Mouse (Mus musculus) limb, embryonic 13.5 days (tissue): Measurements from ENCODE around the gene Fras1. TPM values are rescaled to one million over a fixed set of nuclear protein-coding genes. Genes with fewer than 3 reads are reported as not detected.

ENCODE experiments used
- ATAC-seq: fragments of 200-750 bp; cut with Nextera tagmentation; 2 replicates; pipeline ENCODE4 v1.8.0; 2017; ENCODE audit warnings: low read depth, moderate number of reproducible peaks, moderate TSS enrichment; ENCODE audit not compliant: low FRiP score
- H3K27ac ChIP-seq: fragments of 300-500 bp; sonication (generic); 2 replicates; pipeline ENCODE4 v1.5.1; 2015; ENCODE audit warnings: inconsistent platforms, mild to moderate bottlenecking, moderate library complexity
- H3K27me3 ChIP-seq: fragments of 300-500 bp; sonication (generic); 2 replicates; pipeline ENCODE4 v1.6.1; 2015; ENCODE audit warnings: mild to moderate bottlenecking, inconsistent platforms
- H3K36me3 ChIP-seq: fragments of 300-500 bp; sonication (generic); 2 replicates; pipeline ENCODE4 v1.6.1; 2015; ENCODE audit warnings: inconsistent platforms, mild to moderate bottlenecking, moderate library complexity
- H3K4me1 ChIP-seq: fragments of 300-500 bp; sonication (generic); 2 replicates; pipeline ENCODE4 v1.6.1; 2015; ENCODE audit warnings: inconsistent platforms
- H3K4me2 ChIP-seq: fragments of 300-500 bp; sonication (generic); replicated peaks from 2 replicates; pipeline ENCODE4 v1.6.1; 2015; ENCODE audit warnings: inconsistent platforms, mild to moderate bottlenecking, moderate library complexity
- H3K4me3 ChIP-seq: fragments of 300-500 bp; sonication (generic); 2 replicates; pipeline ENCODE4 v1.5.1; 2015; ENCODE audit warnings: moderate library complexity, mild to moderate bottlenecking, inconsistent platforms
- H3K9ac ChIP-seq: fragments of 300-500 bp; sonication (generic); 2 replicates; pipeline ENCODE4 v1.6.1; 2015; ENCODE audit warnings: mild to moderate bottlenecking, inconsistent platforms
- H3K9me3 ChIP-seq: fragments of 300-500 bp; sonication (generic); 2 replicates; pipeline ENCODE4 v1.6.1; 2016; ENCODE audit warnings: inconsistent platforms
- WGBS: fragments of 180-500 bp; shearing (Covaris S2); methylation state at CpG from one replicate; pipeline ENCODE4 v1.1.7; 2015; 5-methylcytosine and 5-hydroxymethylcytosine counted together
- polyA plus RNA-seq: library from polyadenylated mRNA; unstranded; fragments of >200 nt; fragmentation: Nextera tagmentation; extraction: Ambion mirVana; gene quantifications from 2 replicates; pipeline ENCODE4 v1.2.1, GENCODE M21; 2015

Gene Fras1
- polyA plus RNA-seq, 1 experiment from 2014 or later, result 21.8 TPM

DNA sequence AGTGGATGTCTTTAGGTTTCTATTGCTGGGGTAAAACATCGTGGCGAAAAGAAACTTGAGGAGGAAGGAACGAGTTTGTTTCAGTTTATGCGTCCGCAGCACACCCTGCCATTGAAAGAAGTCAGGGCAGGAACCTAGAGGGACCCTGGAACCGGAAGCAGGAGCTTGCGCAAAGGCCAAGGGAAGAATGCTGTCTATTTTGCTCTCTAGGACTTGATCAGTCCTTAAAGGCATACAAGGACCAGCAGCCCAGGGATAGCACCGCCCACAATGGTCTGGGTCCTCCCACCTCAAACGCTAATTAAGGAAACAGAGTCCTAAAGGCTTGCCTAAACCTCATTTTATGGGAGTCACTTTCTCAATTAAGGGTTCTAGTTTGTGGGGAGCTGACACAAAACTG is 418.7 kb downstream of the Fras1 start:
- H3K27me3 ChIP-seq, result peaks cover 18% of the 10 kb centered on the region
- ATAC-seq, result no peak
- no peak overlapping the region for H3K9ac ChIP-seq
- WGBS, result 64% methylated on average over 9 of the region's 9 CpGs
- H3K4me1 ChIP-seq, result peaks cover 24% of the 10 kb centered on the region
- H3K9me3 ChIP-seq, result 0 out of 2 replicates have a peak, but pooled peaks cover 3% of the 10 kb centered on the region
- no peak overlapping the region for H3K4me3 ChIP-seq
- H3K4me2 ChIP-seq, result peak overlapping the region; percentile 83
- no peaks in the 10 kb centered on the region for H3K36me3 ChIP-seq
- H3K27ac ChIP-seq, result no peak overlapping the region

DNA sequence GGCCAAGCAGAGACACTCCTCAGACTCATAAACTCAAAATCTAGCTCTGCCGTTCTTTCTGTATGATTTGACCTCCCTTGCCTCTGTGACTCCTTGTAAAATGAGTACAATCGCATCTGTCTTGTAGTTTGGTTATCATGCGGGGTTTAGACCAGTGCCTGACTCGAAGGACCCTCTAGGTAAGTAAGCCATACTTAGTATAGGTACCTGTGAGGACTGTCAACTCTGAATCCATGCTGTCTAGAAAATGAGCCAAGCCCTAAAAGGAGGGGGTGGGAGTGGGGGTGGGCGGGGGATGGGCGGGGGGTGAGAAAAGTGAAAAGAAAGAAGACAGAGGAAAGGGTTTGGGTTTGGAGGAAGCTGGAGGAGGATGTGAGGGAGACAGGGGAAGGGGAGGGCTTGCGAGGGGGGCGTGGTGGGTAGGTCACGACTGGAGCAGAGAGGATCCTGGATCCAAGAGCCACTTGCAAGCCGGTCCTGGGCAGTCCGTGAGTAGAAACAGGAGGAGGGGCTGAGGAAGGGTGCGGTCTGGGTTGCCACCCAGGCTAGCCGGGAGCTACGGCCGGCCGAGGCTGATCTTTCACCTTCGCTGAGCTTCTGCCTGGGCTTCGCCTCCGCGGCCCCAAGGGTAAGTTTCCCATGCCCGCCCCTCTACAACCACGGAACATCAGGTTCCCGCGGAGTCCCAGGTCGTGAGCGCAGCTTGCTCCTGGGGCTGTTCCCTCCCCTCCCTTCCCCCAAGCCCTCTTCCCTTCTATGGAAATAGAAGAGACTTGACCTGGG is 419.4 kb downstream of the Fras1 start, which contains the start of gene Anxa3:
TSS of gene Anxa3 (plus strand) at position 404 of the 783 bp plus-strand sequence.
- WGBS, result 9% methylated on average over 26 of the region's 26 CpGs
- H3K9ac ChIP-seq, result peak within 1 kb of the TSS; percentile 63
- H3K27ac ChIP-seq, result no peak within 1 kb of the TSS

DNA sequence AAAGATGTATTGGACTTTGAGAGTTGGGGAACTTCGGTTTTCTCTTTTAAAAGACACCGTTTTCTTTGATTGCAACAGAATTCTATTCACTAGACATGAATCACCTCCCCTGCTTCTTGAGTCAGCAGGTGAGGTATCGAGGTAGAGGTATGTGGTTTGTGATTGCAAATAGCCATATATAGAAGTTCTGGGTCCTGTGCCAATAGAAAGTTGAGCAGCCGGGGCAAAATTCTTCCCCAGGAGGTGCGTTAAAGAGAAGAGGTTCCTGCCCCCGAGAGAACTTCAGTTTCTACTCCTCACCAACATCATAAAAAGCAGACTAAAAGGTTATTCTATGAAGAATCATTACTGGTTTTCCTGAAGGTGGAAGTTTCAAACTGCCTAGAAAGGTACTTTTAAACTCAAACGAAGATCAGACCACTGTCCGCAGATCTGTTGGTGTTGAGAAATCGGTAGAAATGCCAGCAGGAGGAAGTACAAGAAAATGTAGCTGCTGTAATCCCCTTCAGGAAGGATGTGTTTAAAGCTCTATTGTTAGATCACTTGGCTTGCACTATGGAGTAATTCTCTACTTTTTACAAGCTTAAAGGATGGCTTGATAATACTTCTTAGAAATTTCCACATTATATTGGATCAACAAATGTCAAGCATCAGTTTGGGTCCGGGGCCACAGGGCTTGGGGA is 420.3 kb downstream of the Fras1 start:
- H3K4me1 ChIP-seq, result peaks cover 24% of the 10 kb centered on the region
- H3K36me3 ChIP-seq, result no peaks in the 10 kb centered on the region
- H3K4me3 ChIP-seq, result peak overlapping the region; percentile 51
- no peak overlapping the region for H3K27ac ChIP-seq
- 43% methylated on average over 10 of the region's 10 CpGs for WGBS
- ATAC-seq, result no peak
- H3K9ac ChIP-seq, result no peak overlapping the region
- H3K27me3 ChIP-seq, result peaks cover 18% of the 10 kb centered on the region
- H3K9me3 ChIP-seq, result no peaks in the 10 kb centered on the region
- H3K4me2 ChIP-seq, result peak overlapping the region; percentile 83

More for the DNA sequence above, 419.4 kb downstream of the Fras1 start, which contains the start of gene Anxa3:
- Histone ChIP-seq H3K4me3 (peak within 1 kb of the TSS; percentile 51), H3K9me3 (0 out of 2 replicates have a peak, but pooled peaks cover 3% of the 10 kb centered on the region), H3K27me3 (peaks cover 18% of the 10 kb centered on the region), H3K36me3 (no peaks in the 10 kb centered on the region), H3K4me1 (peaks cover 24% of the 10 kb centered on the region), H3K4me2 (peak within 1 kb of the TSS; percentile 83)
- peak; percentile 72 for ATAC-seq

- H3K36me3 ChIP-seq, result no peaks in the 10 kb centered on the region
- no peak overlapping the region for H3K9ac ChIP-seq
- WGBS, result 74% methylated on average over 1 of the region's 1 CpGs
- no peak overlapping the region for H3K4me2 ChIP-seq
- H3K9me3 ChIP-seq, result no peaks in the 10 kb centered on the region
- no peak overlapping the region for H3K4me3 ChIP-seq
- H3K4me1 ChIP-seq, result peaks cover 24% of the 10 kb centered on the region
- no peak overlapping the region for H3K27ac ChIP-seq
- H3K27me3 ChIP-seq, result peaks cover 18% of the 10 kb centered on the region
- no peak for ATAC-seq
These were observed 422.0 kb downstream of the Fras1 start for GRCm38 (mm10) chr5:96795752-96796151.

DNA sequence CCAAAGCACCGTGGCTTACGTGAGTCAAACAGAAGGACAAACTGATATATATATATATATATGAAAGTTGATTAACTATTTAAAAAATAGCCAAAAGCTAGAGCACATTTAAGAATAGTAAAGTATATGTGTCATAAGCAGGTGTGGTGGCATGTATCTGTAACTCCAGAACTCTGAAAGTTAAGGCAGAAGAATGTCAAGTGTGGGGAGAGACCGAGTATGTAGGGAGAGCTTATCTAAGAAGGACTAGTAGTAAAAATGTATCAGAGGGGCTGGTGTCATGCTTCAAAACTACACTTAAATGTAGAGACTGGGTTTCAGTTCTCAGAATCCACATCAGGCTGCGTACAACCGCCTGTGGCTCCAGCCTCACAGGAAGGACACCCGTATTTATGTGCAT is 423.7 kb downstream of the Fras1 start:
- 90% methylated on average over 6 of the region's 6 CpGs for WGBS
- Histone ChIP-seq H3K4me2 (no peak overlapping the region), H3K36me3 (no peaks in the 10 kb centered on the region), H3K9ac (no peak overlapping the region), H3K27ac (no peak overlapping the region), H3K4me3 (no peak overlapping the region), H3K4me1 (peaks cover 34% of the 10 kb centered on the region), H3K9me3 (no peaks in the 10 kb centered on the region), H3K27me3 (peaks cover 18% of the 10 kb centered on the region)
- no peak for ATAC-seq

- Histone ChIP-seq H3K27me3 (peaks cover 13% of the 10 kb centered on the region), H3K4me3 (no peak overlapping the region), H3K36me3 (no peaks in the 10 kb centered on the region), H3K27ac (no peak overlapping the region), H3K9me3 (no peaks in the 10 kb centered on the region), H3K4me2 (no peak overlapping the region), H3K4me1 (peaks cover 28% of the 10 kb centered on the region), H3K9ac (no peak overlapping the region)
- WGBS, result 88% methylated on average over 9 of the region's 9 CpGs
- ATAC-seq, result no peak
These were observed 425.4 kb downstream of the Fras1 start for GRCm38 (mm10) chr5:96799165-96799564.

GRCm38 (mm10) chr5:96799969-96800368 is 426.2 kb downstream of the Fras1 start:
- no peak overlapping the region for H3K4me3 ChIP-seq
- H3K27me3 ChIP-seq, result peaks cover 6% of the 10 kb centered on the region
- ATAC-seq, result no peak
- peaks cover 21% of the 10 kb centered on the region for H3K4me1 ChIP-seq
- H3K4me2 ChIP-seq, result no peak overlapping the region
- whole genome bisulfite sequencing, result 86% methylated on average over 9 of the region's 9 CpGs
- no peak overlapping the region for H3K27ac ChIP-seq
- no peak overlapping the region for H3K9ac ChIP-seq
- H3K36me3 ChIP-seq, result no peaks in the 10 kb centered on the region
- H3K9me3 ChIP-seq, result no peaks in the 10 kb centered on the region

- H3K27ac ChIP-seq, result no peak overlapping the region
- WGBS, result 11% methylated on average over 7 of the region's 7 CpGs
- H3K9me3 ChIP-seq, result no peaks in the 10 kb centered on the region
- no peak overlapping the region for H3K4me3 ChIP-seq
- ATAC-seq, result peak; percentile 51; the same call in 1 of the 2 replicates
- H3K9ac ChIP-seq, result no peak overlapping the region
- no peak overlapping the region for H3K4me2 ChIP-seq
- H3K27me3 ChIP-seq, result no peaks in the 10 kb centered on the region
- H3K4me1 ChIP-seq, result peaks cover 21% of the 10 kb centered on the region
- H3K36me3 ChIP-seq, result no peaks in the 10 kb centered on the region
These were observed 428.4 kb downstream of the Fras1 start for GRCm38 (mm10) chr5:96802185-96802584.

DNA sequence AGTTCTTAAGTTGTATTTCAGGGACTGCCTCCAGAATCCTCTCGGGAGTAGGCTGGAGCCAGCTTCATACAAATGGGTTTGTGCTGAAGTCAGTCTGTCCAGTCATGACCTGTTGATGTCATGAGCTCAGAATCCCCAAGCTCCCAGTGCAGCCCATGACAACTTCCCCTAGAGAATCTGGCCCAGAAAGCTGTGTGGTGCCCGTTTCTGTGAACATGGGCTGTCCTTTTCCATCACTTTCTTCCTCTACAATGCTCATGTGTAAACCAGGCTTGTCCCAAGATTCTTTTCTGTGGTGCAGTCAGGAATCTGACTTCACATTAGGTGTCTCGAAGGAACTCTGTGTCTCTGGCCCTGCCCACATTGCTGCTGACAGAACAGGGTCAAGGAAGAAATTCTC is 429.3 kb downstream of the Fras1 start:
- 32% methylated on average over 3 of the region's 3 CpGs for WGBS
- H3K36me3 ChIP-seq, result no peaks in the 10 kb centered on the region
- no peak overlapping the region for H3K27ac ChIP-seq
- H3K9me3 ChIP-seq, result no peaks in the 10 kb centered on the region
- 0 out of 2 replicates have a peak, but pooled peaks have one; percentile 10 for ATAC-seq
- no peaks in the 10 kb centered on the region for H3K27me3 ChIP-seq
- peaks cover 21% of the 10 kb centered on the region for H3K4me1 ChIP-seq
- no peak overlapping the region for H3K4me3 ChIP-seq
- H3K4me2 ChIP-seq, result no peak overlapping the region
- H3K9ac ChIP-seq, result no peak overlapping the region

GRCm38 (mm10) chr5:96804304-96804703 is 430.5 kb downstream of the Fras1 start:
- Histone ChIP-seq H3K9me3 (no peaks in the 10 kb centered on the region), H3K36me3 (no peaks in the 10 kb centered on the region), H3K4me2 (no peak overlapping the region), H3K4me1 (peaks cover 21% of the 10 kb centered on the region), H3K27ac (no peak overlapping the region), H3K4me3 (no peak overlapping the region), H3K9ac (no peak overlapping the region), H3K27me3 (no peaks in the 10 kb centered on the region)
- ATAC-seq, result no peak
- 70% methylated on average over 4 of the region's 4 CpGs for WGBS

- Histone ChIP-seq H3K9ac (no peak overlapping the region), H3K27ac (no peak overlapping the region), H3K4me1 (peaks cover 21% of the 10 kb centered on the region), H3K36me3 (no peaks in the 10 kb centered on the region), H3K4me3 (no peak overlapping the region), H3K9me3 (no peaks in the 10 kb centered on the region), H3K4me2 (no peak overlapping the region), H3K27me3 (no peaks in the 10 kb centered on the region)
- WGBS, result 77% methylated on average over 3 of the region's 3 CpGs
- ATAC-seq, result no peak
These were observed 431.1 kb downstream of the Fras1 start for GRCm38 (mm10) chr5:96804813-96805212.

GRCm38 (mm10) chr5:96810620-96811019 is 436.9 kb downstream of the Fras1 start:
- Histone ChIP-seq H3K4me1 (peaks cover 4% of the 10 kb centered on the region; the same call in 1 of the 2 replicates), H3K9ac (no peak overlapping the region), H3K27me3 (no peaks in the 10 kb centered on the region), H3K9me3 (no peaks in the 10 kb centered on the region), H3K27ac (no peak overlapping the region), H3K36me3 (no peaks in the 10 kb centered on the region), H3K4me2 (no peak overlapping the region), H3K4me3 (no peak overlapping the region)
- WGBS, result 64% methylated on average over 4 of the region's 4 CpGs
- ATAC-seq, result no peak
